Mouse (Mus musculus) cerebellum, adult 2 months (tissue): ENCODE measurements around the gene Chit1.

Experiments used
- CTCF ChIP-seq: fragments of 200-500 bp; IDR thresholded peaks from 2 replicates; pipeline ENCODE4 v1.5.1; 2011; ENCODE audit warnings: low read depth, mild to moderate bottlenecking, control low read depth, low read length, moderate library complexity, borderline replicate concordance; ENCODE audit not compliant: insufficient read depth
- POLR2A ChIP-seq: fragments of 200-500 bp; IDR thresholded peaks from 2 replicates; pipeline ENCODE4 v1.6.1; 2011; ENCODE audit warnings: low read length, control low read depth, borderline replicate concordance; ENCODE audit not compliant: insufficient read depth

DNA sequence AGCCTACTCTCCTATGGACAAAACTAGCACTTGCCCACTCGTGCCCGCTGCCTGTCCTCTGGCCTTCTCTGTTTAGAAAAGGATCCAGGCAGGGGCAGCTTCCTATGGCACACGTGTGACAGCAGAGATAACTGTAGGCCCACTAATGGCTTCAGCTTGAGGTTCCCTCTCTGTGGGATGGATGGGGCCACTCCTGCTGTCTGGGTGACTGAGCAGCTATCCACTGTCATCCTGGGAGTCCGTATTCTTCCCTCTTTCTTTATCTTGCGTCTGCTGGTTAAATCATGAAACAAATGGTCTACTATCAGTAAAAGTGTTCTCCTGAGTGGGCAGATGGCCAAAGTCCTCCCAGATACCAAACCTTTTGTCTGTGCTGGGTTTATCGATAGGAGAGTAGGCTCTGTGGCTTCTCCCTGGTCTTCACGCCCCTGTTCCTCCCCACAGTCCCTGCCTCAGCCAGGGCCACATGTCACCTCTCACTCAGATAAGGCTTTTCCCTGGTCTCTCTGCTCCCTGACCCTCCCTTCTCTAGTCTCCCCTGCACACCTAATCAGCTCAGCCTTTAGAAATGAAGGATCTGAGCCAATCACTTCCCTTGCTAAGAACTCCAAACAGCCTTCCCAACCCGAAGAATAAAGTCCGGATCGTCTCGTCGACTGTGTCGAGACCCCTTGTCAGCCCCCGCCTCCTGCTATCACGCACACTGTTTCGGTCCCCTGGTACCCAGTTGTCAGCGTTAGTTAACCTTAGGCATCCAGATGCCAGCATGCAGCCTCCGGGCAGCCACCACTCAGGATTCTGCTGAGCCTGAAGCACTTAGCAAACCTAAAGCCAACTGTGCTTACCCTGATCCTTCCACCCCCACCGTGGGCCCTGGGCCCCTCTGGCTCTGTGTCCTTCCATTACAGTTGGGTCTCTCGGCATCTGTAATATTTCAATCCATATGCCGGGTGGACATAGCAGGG is 41.9 kb downstream of the Chit1 start:
- no peak for TF ChIP-seq POLR2A
- no peak for TF ChIP-seq CTCF
